Mouse (Mus musculus): Measurements from ENCODE around the gene Ifngr2.

DNA sequence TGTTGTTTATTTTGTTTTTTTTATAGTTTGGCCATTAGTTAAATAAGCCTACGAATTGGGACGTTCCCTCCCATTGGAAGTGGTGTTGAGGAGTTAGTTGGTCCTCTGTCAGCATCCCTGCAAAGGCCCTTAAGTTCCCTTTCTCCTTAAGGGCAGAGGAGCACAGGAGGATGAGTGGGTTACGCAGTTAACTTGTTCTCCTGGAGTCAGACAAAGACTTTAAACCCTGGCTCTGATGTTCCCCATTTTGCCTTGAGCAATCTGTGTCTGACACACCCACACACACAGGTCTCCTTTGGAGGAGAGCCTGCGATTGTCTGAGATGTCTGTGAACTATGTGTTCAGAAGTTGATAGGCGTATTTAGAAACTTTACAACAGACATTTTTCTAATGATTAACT is 1.1 kb downstream of the Ifngr2 start:
- TF ChIP-seq POLR2A (IDR thresholded peaks at IDR 0.05; ENCODE audit: control insufficient read depth, low read depth, low read length) (no peak), CTCF (IDR thresholded peaks at IDR 0.05; ENCODE audit: control insufficient read depth, insufficient read depth, insufficient replicate concordance, low read depth, low read length) (no peak)

All from testis, adult 2 months (tissue).